Mouse (Mus musculus) limb, embryonic 10.5 days (tissue): ENCODE results near the gene Gabra5. TPM values are rescaled to one million over a fixed set of nuclear protein-coding genes. Genes with fewer than 3 reads are reported as not detected.

Experiments
- DNase-seq: peaks from one replicate; pipeline ENCODE4 v3.0.0-alpha.2; 2017; ENCODE audit warnings: low spot score
- H3K27ac ChIP-seq: fragments of 300-500 bp; sonication (generic); 2 replicates; pipeline ENCODE4 v1.5.1; 2016; ENCODE audit warnings: mild to moderate bottlenecking
- H3K27me3 ChIP-seq: fragments of 300-500 bp; sonication (generic); 2 replicates; pipeline ENCODE4 v1.6.1; 2016; ENCODE audit warnings: low read depth, mild to moderate bottlenecking; ENCODE audit not compliant: poor library complexity, severe bottlenecking
- H3K36me3 ChIP-seq: fragments of 300-500 bp; sonication (generic); 2 replicates; pipeline ENCODE4 v1.6.1; 2016; ENCODE audit warnings: mild to moderate bottlenecking, moderate library complexity
- H3K4me1 ChIP-seq: fragments of 300-500 bp; sonication (generic); 2 replicates; pipeline ENCODE4 v1.6.1; 2016
- H3K4me3 ChIP-seq: fragments of 300-500 bp; sonication (generic); 2 replicates; pipeline ENCODE4 v1.5.1; 2016; ENCODE audit warnings: mild to moderate bottlenecking, moderate library complexity
- H3K9me3 ChIP-seq: fragments of 300-500 bp; sonication (generic); replicated peaks from 2 replicates; pipeline ENCODE4 v1.6.1; 2016; ENCODE audit warnings: mild to moderate bottlenecking
- WGBS: fragments of 180-500 bp; shearing (Covaris S2); methylation state at CpG from one replicate; pipeline ENCODE4 v1.1.7; 2016; 5-methylcytosine and 5-hydroxymethylcytosine counted together
- polyA plus RNA-seq: library from polyadenylated mRNA; unstranded; fragments of >200 nt; fragmentation: Nextera tagmentation; extraction: Ambion mirVana; gene quantifications from 2 replicates; pipeline ENCODE4 v1.2.1, GENCODE M21; 2016

Gabra5 gene
- polyA plus RNA-seq, 1 experiment from 2014 or later, result 0.08 TPM

DNA sequence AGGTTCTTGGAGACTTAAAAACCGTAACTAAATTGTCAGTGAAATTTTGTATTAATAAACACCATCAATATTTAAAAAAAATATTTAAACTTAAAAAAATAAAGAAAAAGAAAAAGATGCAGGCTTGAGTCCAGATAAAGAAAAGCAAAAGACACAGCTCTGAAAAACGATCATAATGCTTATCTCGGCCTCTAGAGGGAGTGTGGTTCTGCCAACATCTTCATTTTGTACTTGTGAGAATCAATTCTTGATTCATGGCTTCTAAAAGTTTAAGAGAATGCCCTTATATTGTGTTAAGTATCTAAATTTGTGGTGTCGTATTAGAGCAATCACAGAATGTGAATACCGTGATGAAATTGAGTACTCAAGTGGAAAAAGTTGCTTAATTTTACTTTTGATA, 49.5 kb downstream of the Gabra5 start:
- no peaks in the 10 kb centered on the region for H3K27me3 ChIP-seq
- DNase-seq, result no peak
- no peaks in the 10 kb centered on the region for H3K4me1 ChIP-seq
- 70% methylated on average over 5 of the region's 5 CpGs for WGBS
- no peaks in the 10 kb centered on the region for H3K9me3 ChIP-seq
- H3K4me3 ChIP-seq, result no peak overlapping the region
- no peaks in the 10 kb centered on the region for H3K36me3 ChIP-seq
- H3K27ac ChIP-seq, result no peak overlapping the region

DNA sequence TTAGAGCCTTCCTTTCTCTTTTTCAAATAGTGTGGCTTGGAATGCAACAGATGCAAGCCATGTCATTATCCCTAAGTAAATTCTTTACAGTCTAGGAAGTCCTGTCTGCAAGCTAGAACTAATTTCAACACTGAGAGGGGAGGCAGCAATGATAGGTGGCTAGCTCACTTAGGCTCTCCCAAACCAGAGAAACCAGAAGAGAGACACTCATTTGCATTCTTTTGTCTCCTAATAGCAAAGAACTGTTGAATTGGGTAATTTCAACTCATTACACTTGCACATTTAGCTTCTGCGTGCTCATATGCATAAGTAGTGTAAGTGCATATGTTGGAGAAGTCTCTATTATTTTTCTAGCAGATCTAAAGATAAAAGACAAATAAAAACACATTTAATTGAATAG, 61.6 kb downstream of the Gabra5 start:
- Histone ChIP-seq H3K4me3 (no peak overlapping the region), H3K9me3 (no peaks in the 10 kb centered on the region), H3K27me3 (no peaks in the 10 kb centered on the region), H3K4me1 (no peaks in the 10 kb centered on the region), H3K36me3 (no peaks in the 10 kb centered on the region), H3K27ac (no peak overlapping the region)
- no peak for DNase-seq
- 85% methylated on average over 1 of the region's 1 CpGs for WGBS

DNA sequence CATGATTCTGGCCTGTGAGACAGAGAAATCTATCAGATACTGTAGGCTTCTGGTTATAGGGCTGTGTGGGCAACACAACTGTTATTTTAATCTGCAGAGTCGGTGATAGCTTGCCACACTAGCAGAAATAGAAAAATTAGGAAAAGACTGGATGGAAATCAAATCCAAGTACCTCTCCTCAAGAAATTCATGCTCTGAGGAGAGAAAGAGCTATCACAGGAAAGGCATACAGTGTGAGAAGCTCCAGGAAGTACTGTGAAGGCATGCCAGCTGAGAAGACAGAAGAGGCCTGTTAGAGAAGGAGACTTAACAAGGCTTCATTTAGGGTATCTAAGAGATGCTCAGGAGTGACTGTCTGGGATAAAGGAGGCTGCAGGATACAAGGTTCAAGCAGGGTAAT, 87.2 kb downstream of the Gabra5 start:
- no peaks in the 10 kb centered on the region for H3K4me1 ChIP-seq
- WGBS, result 79% methylated on average over 1 of the region's 1 CpGs
- H3K9me3 ChIP-seq, result no peaks in the 10 kb centered on the region
- DNase-seq, result no peak
- H3K36me3 ChIP-seq, result no peaks in the 10 kb centered on the region
- H3K4me3 ChIP-seq, result no peak overlapping the region
- H3K27me3 ChIP-seq, result no peaks in the 10 kb centered on the region
- H3K27ac ChIP-seq, result no peak overlapping the region

DNA sequence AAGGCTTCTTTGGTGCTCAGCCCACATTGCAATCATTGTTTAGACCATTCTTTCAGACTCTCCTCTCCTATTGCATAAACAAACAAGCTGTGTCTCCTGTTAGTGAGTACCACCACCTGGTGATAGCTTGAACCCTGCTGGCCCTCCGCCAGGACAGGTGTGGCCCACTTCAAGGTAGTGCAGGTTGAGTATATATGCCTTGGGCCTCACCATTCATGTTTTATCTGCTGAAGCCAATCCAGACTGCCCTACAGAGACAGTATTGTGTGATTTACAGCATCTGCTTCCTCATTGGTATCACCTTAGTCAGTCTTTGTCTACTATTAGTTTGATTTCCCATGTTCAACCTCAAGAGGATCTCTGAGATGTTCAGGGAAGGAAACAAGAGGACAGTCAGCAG, 88.8 kb downstream of the Gabra5 start:
- Histone ChIP-seq H3K36me3 (no peaks in the 10 kb centered on the region), H3K4me1 (no peaks in the 10 kb centered on the region), H3K27ac (no peak overlapping the region), H3K9me3 (no peaks in the 10 kb centered on the region), H3K27me3 (no peaks in the 10 kb centered on the region), H3K4me3 (no peak overlapping the region)
- WGBS, result 91% methylated on average over 1 of the region's 1 CpGs
- no peak for DNase-seq

DNA sequence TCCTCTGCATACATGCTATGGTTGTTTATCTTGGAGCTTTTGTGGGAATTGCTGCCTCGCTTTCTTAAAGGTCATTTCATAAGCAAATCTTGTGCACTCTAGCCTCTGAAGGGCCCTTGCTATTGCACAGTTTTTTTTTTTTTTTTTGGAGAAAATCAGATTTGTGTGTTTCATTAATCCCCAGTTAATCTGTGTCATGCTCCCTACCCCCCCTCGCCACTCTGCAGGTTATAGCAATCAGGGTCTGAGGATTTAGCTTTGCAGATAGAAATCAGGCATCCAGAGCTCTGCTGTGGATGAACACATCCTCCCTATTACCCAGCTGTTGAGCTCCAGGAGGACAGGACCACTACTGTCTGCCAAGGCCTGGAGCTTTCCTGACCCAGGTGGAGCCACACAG, 90.5 kb downstream of the Gabra5 start, which contains the start of gene Gabrb3:
Gabrb3 (plus strand) TSS at position 301 of the 400 bp plus-strand sequence.
- WGBS, result 98% methylated on average over 2 of the region's 2 CpGs
- no peak for DNase-seq
- no peaks in the 10 kb centered on the region for H3K27me3 ChIP-seq

DNA sequence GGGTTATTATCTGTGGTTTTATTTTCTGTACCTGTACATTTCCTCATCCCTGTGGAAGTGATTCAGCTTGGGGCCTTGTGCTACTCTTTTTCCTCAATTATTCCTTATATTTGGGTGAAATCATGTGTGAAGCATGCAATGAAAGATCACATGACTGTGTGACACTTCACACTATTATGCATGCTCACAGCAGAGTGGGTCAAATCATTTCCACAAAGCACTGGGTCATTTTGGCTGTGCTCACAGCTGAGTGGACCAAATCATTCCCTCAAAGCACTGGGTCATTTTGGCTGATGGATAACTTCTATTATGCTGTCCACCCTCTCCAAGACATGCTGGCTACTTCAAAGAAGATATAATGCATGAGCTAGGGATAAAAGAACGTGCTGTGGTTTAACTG, 97.0 kb downstream of the Gabra5 start:
- Histone ChIP-seq H3K27ac (no peak overlapping the region), H3K9me3 (no peaks in the 10 kb centered on the region), H3K4me3 (no peak overlapping the region), H3K27me3 (no peaks in the 10 kb centered on the region), H3K4me1 (no peaks in the 10 kb centered on the region), H3K36me3 (no peaks in the 10 kb centered on the region)
- no peak for DNase-seq
- 52% methylated on average over 1 of the region's 1 CpGs for WGBS

More for the DNA sequence above, 90.5 kb downstream of the Gabra5 start, which contains the start of gene Gabrb3:
- no peak within 1 kb of the TSS for H3K27ac ChIP-seq
- no peak within 1 kb of the TSS for H3K4me3 ChIP-seq
- H3K4me1 ChIP-seq, result no peaks in the 10 kb centered on the region
- no peaks in the 10 kb centered on the region for H3K36me3 ChIP-seq
- H3K9me3 ChIP-seq, result no peaks in the 10 kb centered on the region

DNA sequence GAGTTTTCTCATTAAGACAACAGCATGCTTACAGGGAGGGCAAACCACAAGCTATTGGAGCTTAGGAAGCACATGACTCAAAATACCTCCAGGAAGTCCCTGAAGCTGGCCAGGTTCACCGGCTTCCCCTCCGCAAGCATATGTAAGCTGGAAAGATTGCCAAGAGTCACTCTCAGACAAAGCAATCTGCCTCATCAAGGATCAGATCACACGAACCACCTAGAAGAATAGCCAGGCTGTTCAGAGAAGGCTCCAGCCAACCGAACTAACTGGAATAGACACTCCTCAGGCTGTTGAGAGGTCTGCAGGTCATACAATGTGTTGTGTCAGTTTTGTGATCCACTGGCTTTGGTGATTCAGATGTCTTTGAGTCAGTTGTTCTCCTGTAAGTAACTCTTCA, 98.7 kb downstream of the Gabra5 start:
- Histone ChIP-seq H3K36me3 (no peaks in the 10 kb centered on the region), H3K4me1 (no peaks in the 10 kb centered on the region), H3K27me3 (no peaks in the 10 kb centered on the region), H3K9me3 (no peaks in the 10 kb centered on the region), H3K4me3 (no peak overlapping the region), H3K27ac (no peak overlapping the region)
- 92% methylated on average over 4 of the region's 4 CpGs for WGBS
- DNase-seq, result no peak

DNA sequence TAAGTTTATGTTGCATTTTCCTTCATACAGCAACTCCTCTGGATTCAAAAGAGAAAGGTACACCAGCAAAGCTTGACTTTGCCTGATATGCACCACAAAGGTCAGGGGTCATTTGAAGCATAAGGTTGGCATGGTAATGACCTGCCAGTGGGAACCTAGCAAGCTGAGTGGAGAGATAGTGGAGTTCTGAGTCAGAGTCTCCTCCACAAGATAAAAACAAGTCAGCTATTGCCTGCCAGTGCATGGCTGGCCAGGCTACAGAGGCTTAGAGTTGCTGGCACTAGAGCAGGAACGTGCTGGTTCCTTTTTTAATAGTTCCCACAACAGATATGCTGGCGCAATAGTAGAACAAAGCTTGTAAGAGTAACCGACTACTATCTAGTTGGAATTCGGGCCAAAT, 116.3 kb downstream of the Gabra5 start:
- H3K9me3 ChIP-seq, result no peaks in the 10 kb centered on the region
- peaks cover under 1% of the 10 kb centered on the region for H3K27me3 ChIP-seq
- H3K4me1 ChIP-seq, result peaks cover 6% of the 10 kb centered on the region; the same call in 1 of the 2 replicates
- H3K36me3 ChIP-seq, result no peaks in the 10 kb centered on the region
- DNase-seq, result no peak
- H3K27ac ChIP-seq, result no peak overlapping the region
- H3K4me3 ChIP-seq, result no peak overlapping the region
- 90% methylated on average over 4 of the region's 4 CpGs for WGBS

DNA sequence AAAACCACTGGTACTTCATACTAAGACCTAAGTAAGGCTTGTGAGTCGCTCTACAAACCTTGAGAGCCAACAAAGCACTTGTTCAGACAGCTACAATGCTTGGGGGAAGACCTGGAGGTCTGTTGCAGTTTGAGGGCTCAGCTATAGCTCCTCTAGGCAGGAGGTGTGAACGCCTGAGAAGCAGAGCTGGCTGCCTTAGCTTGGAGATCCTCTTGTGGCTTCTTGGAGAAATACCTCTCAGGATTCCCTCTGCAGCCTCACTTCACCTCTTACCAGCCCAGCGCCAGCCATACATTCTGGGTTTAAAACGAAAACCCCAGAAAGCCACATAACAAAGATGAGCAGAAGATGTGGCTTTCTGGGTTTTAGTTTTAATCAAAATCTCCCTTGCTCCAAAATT, 119.8 kb downstream of the Gabra5 start:
- H3K36me3 ChIP-seq, result no peaks in the 10 kb centered on the region
- no peak for DNase-seq
- H3K4me3 ChIP-seq, result no peak overlapping the region
- no peak overlapping the region for H3K27ac ChIP-seq
- H3K9me3 ChIP-seq, result no peaks in the 10 kb centered on the region
- H3K27me3 ChIP-seq, result peaks cover 36% of the 10 kb centered on the region
- 43% methylated on average over 4 of the region's 4 CpGs for WGBS
- peaks cover 16% of the 10 kb centered on the region for H3K4me1 ChIP-seq

DNA sequence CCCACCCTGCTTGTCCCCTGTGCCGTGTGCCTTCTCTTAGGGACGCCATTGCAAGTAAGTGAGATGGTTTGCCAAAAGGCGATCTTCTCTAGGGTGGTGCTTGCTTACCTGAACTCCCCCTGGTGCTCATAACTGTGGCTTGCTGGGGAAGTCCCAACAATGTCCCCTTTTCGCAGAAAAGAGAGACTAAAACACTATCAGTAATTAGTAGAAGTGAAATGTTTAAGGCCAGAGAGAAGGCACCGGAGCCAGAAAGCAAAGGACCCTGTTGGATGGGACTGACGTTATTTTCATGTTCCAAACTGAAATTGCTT, 122.6 kb downstream of the Gabra5 start:
- Histone ChIP-seq H3K4me1 (peaks cover 13% of the 10 kb centered on the region), H3K4me3 (peak overlapping the region; percentile 63), H3K36me3 (no peaks in the 10 kb centered on the region), H3K9me3 (no peaks in the 10 kb centered on the region), H3K27me3 (peaks cover 46% of the 10 kb centered on the region), H3K27ac (no peak overlapping the region)
- 28% methylated on average over 6 of the region's 6 CpGs for WGBS
- no peak for DNase-seq

DNA sequence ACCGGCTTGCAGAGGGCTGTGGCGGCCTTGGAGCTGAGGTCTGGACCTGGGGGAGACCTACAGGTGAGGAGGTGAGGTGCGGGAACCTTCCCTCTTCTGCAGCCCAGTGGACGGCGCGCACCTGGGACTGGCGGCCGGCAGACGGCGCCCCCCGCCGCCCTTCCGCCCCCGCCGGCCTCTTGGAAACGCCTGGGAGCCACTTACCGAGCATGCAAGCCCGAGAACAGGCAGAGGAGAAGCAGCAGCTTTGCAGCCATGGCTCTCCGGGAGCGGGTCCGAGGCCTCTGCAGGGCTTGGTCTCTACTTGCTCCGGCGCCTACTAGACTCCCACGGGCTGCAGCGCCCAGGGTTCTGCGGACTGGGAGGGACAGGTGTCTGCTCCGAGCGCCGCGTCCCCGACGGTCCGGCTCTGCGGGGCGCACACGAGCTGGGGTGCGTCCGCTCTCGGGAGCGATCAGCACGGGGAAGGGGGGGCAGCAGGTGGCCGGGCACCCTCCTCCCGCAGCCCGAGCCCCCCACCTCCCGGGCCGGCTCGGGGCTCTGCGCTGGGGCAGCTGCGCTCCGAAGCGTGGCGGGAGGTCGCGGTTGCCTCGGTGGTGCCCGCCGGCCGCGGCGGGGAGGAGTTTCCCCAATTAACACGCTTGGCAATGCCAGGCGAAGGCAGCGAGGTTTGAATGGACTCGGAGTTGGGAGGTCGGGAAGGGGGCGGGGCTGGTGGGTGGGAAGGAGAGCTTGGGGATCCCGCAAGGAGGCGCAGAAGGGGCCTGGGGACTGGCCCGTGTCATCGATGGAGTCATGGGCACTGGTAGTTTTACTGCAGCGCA, 123.1 kb downstream of the Gabra5 start, which contains the start of gene Gabrg3:
Gabrg3 (minus strand) TSS at position 672 of the 824 bp plus-strand sequence.
- H3K4me1 ChIP-seq, result peaks cover 10% of the 10 kb centered on the region
- peaks cover 46% of the 10 kb centered on the region for H3K27me3 ChIP-seq
- H3K9me3 ChIP-seq, result no peaks in the 10 kb centered on the region

DNA sequence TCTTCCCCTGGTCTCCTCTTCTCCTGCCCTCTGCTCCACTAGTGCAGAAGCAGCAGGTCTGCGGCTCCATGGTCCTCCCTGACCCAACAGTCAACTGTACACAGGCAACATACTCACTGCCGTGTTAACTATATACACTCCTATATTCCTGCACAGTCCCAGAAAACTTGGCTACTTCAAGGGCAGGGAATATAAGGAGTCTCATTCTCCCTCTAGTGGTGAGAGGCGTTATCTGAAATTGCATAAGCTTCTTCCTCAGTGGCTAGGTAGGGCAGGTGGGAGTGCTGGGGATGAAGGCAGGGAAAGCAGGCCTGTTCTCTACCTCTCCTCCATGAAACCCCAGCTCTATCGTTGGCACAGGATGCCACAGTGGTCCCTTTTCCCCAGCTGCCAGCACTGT, 125.7 kb downstream of the Gabra5 start:
- H3K9me3 ChIP-seq, result no peaks in the 10 kb centered on the region
- H3K27me3 ChIP-seq, result peaks cover 46% of the 10 kb centered on the region
- DNase-seq, result no peak
- H3K4me1 ChIP-seq, result peaks cover 10% of the 10 kb centered on the region
- no peak overlapping the region for H3K27ac ChIP-seq
- H3K36me3 ChIP-seq, result no peaks in the 10 kb centered on the region
- 36% methylated on average over 4 of the region's 4 CpGs for WGBS
- no peak overlapping the region for H3K4me3 ChIP-seq

More for the DNA sequence above, 123.1 kb downstream of the Gabra5 start, which contains the start of gene Gabrg3:
- WGBS, result 1% methylated on average over 70 of the region's 71 CpGs
- peak; percentile 47 for DNase-seq
- Histone ChIP-seq H3K4me3 (peak within 1 kb of the TSS; percentile 63), H3K27ac (no peak within 1 kb of the TSS), H3K36me3 (no peaks in the 10 kb centered on the region)

DNA sequence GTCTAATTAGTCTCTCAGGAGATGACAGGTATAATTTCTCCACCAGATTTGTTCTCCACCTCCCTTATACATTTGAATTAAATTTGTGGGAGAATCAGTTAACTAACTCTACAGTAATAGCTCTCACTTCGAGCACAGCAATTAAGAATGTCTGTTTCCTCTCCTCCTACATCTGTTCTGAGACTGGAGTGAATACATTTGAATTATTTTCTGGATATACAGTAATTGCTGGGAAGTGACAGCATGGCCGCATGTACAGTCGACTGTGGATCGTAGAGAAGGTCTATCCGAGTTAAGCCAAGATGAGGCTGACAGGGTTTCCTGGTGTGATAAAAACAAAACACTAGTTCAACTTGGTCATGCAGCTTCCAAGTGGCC, 143.9 kb downstream of the Gabra5 start:
- H3K27ac ChIP-seq, result no peak overlapping the region
- no peaks in the 10 kb centered on the region for H3K27me3 ChIP-seq
- WGBS, result 91% methylated on average over 5 of the region's 5 CpGs
- H3K9me3 ChIP-seq, result no peaks in the 10 kb centered on the region
- H3K4me3 ChIP-seq, result no peak overlapping the region
- H3K4me1 ChIP-seq, result no peaks in the 10 kb centered on the region
- H3K36me3 ChIP-seq, result no peaks in the 10 kb centered on the region
- no peak for DNase-seq
